Mouse (Mus musculus) left cerebral cortex, postnatal 4 days (tissue): ENCODE measurements around the gene Alg13. TPM values are rescaled to one million over a fixed set of nuclear protein-coding genes. Genes with fewer than 3 reads are reported as not detected.

ENCODE experiments used
- microRNA-seq: library from miRNA; unstranded; fragments of <30 nt; microRNA quantifications from one replicate; pipeline ENCODE4 v1.2.0, GENCODE M21; 2022
- total RNA-seq, 2 experiments: library from RNA; stranded (reverse); gene quantifications; 2 replicates each; pipeline ENCODE4 v1.2.3; 2021

Alg13 gene
- total RNA-seq, 2 experiments from 2014 or later, result 20.7 to 22.5 TPM

Small RNA genes within 50 kb of the gene (microRNA-seq; reads per million reads assigned to microRNA genes)
- not detected for gene Mir680-2

Other genes with a start within 250 kb of the Alg13 start
- gene A730046J19Rik, start 164.1 kb upstream of the Alg13 start, total RNA-seq, result under 1 TPM; 0.20 to 0.28 TPM
- not detected for gene Trpc5os, start 138.8 kb downstream of the Alg13 start, total RNA-seq